Mouse (Mus musculus): ENCODE data around the gene Mup18. TPM values are rescaled to one million over a fixed set of nuclear protein-coding genes. Genes with fewer than 3 reads are reported as not detected.
"Not testable (repeated sequence)": the region's sequence is repeated elsewhere in the genome, so short reads cannot be mapped to it uniquely, and the experiment has no call there.

Gene Mup18
- total RNA-seq (2021) = not detected
- long read RNA-seq, experiment 1 = 0 reads
- long read RNA-seq, experiment 2 = 0 reads

DNA sequence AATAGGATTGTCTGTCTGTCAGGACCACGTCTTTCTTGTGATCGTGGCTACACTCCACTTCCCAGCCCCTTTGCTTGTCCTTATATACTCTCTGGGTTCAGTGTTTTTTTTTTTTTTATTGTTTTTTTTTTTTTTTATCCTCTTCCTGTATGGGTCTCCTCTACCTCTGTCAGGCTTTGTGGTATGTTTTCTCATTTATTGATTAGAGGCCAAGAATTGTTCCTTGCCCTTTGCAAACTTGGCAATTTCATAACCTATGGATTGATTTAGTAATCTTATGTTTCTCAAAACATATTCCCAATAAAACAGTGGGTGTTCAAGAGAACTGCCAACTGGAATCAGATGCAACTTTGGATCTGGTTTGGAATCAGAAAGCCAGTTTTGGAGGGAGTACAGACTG, at the start of gene Mup18:
Gene Mup18, minus strand, starts transcription at position 101 of the 400 bp plus-strand sequence.
- H3K27ac ChIP-seq; intact Hi-C loops (cut with DNase I); DNase-seq (ENCODE audit: extremely low spot score in 1 of 2, low spot score in 2 of 2): not testable (repeated sequence)

DNA sequence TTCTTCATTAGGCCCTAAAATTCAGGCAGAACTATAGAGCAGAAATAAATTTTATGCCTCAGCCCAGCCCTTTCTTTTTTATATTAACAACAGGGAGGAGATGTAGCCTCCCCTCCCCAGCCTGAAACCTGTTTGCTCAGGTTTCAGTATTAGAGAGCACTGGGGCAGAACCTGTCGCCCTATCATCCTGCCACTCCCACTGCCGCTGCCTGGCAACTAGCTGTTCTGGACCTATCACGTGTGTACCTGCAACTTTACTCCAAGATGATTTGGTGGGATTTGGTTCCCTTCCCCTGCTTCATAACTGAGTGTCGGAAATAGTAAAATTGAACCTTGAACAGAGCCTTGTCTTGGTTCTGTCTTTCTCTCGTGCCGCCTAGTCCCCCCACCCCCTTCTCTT, 40.4 kb upstream of the Mup18 start:
- H3K27ac ChIP-seq; intact Hi-C loops (cut with DNase I); H3K4me3 ChIP-seq; DNase-seq (ENCODE audit: extremely low spot score in 1 of 2, low spot score in 2 of 2): not testable (repeated sequence)

More for the DNA sequence above, at the start of gene Mup18:
- H3K4me3 ChIP-seq = not testable (repeated sequence)

Other genes starting within 250 kb of the Mup18 start
- gene Mup15, start 234.4 kb downstream of the Mup18 start, total RNA-seq (2021) = not detected
- gene Mup16, start 154.6 kb downstream of the Mup18 start, total RNA-seq (2021) = not detected
- gene Mup17, start 78.3 kb downstream of the Mup18 start, total RNA-seq (2021) = not detected
- gene Mup19, start 108.1 kb upstream of the Mup18 start, total RNA-seq (2021) = not detected
- under 1 TPM; 0.63 to 0.77 TPM for gene Mup5, start 161.1 kb upstream of the Mup18 start, total RNA-seq (2021)